Mouse (Mus musculus) forebrain, embryonic 12.5 days (tissue): ENCODE measurements around the gene Pold4. TPM values are rescaled to one million over a fixed set of nuclear protein-coding genes. Genes with fewer than 3 reads are reported as not detected.

Source experiments
- ATAC-seq: fragments of 200-750 bp; cut with Nextera tagmentation; 2 replicates; pipeline ENCODE4 v1.8.0; 2017; ENCODE audit warnings: moderate TSS enrichment; ENCODE audit not compliant: low FRiP score
- H3K27ac ChIP-seq: fragments of 300-500 bp; sonication (generic); 2 replicates; pipeline ENCODE4 v1.5.1; 2016; ENCODE audit warnings: mild to moderate bottlenecking
- H3K27me3 ChIP-seq: fragments of 300-500 bp; sonication (generic); 2 replicates; pipeline ENCODE4 v1.6.1; 2016; ENCODE audit warnings: mild to moderate bottlenecking
- H3K36me3 ChIP-seq: fragments of 300-500 bp; sonication (generic); replicated peaks from 2 replicates; pipeline ENCODE4 v1.6.1; 2016; ENCODE audit warnings: mild to moderate bottlenecking
- H3K4me1 ChIP-seq: fragments of 300-500 bp; sonication (generic); 2 replicates; pipeline ENCODE4 v1.6.1; 2016
- H3K4me2 ChIP-seq: fragments of 300-500 bp; sonication (generic); 2 replicates; pipeline ENCODE4 v1.6.1; 2016; ENCODE audit warnings: mild to moderate bottlenecking, moderate library complexity
- H3K4me3 ChIP-seq: fragments of 300-500 bp; sonication (generic); replicated peaks from 2 replicates; pipeline ENCODE4 v1.5.1; 2016; ENCODE audit warnings: mild to moderate bottlenecking
- H3K9ac ChIP-seq: fragments of 300-500 bp; sonication (generic); 2 replicates; pipeline ENCODE4 v1.6.1; 2016; ENCODE audit warnings: mild to moderate bottlenecking
- H3K9me3 ChIP-seq: fragments of 300-500 bp; sonication (generic); 2 replicates; pipeline ENCODE4 v1.6.1; 2016
- WGBS: fragments of 180-500 bp; shearing (Covaris S2); methylation state at CpG from one replicate; pipeline ENCODE4 v1.1.7; 2016; 5-methylcytosine and 5-hydroxymethylcytosine counted together
- microRNA-seq: library from miRNA; unstranded; fragments of <30 nt; microRNA quantifications from one replicate; pipeline ENCODE4, GENCODE M21; 2017
- polyA plus RNA-seq: library from polyadenylated mRNA; unstranded; fragments of >200 nt; fragmentation: Nextera tagmentation; extraction: Ambion mirVana; gene quantifications from 2 replicates; pipeline ENCODE4 v1.2.1, GENCODE M21; 2016

Pold4 gene
- polyA plus RNA-seq, 1 experiment from 2014 or later = 13.1 TPM

DNA sequence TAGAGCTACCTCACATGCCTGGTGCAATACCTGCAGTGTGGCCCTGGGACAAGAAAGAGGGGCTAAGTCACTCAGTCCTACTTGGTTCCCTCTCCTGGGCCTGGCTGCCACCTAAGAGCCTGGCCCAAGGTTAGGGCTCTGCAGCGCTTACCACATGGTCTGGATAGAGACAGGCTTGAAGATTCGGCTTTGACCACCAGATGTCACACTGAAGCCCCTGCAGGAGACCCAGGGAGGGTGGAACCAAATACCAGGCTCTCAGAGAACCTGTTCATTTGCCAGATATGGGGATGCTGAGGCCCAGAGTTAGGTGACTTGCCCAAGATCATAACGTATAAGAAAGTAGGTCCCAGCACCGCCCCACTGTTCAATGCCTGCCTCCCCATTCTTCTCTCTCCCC is 34.3 kb downstream of the Pold4 start:
- Histone ChIP-seq H3K27me3 (peaks cover 31% of the 10 kb centered on the region), H3K4me2 (no peak overlapping the region), H3K4me1 (peaks cover 7% of the 10 kb centered on the region), H3K4me3 (no peak overlapping the region), H3K9me3 (no peaks in the 10 kb centered on the region), H3K9ac (no peak overlapping the region), H3K27ac (no peak overlapping the region), H3K36me3 (no peaks in the 10 kb centered on the region)
- 64% methylated on average over 4 of the region's 4 CpGs for WGBS
- no peak for ATAC-seq

- no peak within 1 kb of the TSS for H3K27ac ChIP-seq
- H3K4me1 ChIP-seq = peaks cover 7% of the 10 kb centered on the region
- no peaks in the 10 kb centered on the region for H3K9me3 ChIP-seq
- no peaks in the 10 kb centered on the region for H3K36me3 ChIP-seq
- peak within 1 kb of the TSS; percentile 39 for H3K9ac ChIP-seq
- ATAC-seq = peak; percentile 63
- peaks cover 31% of the 10 kb centered on the region for H3K27me3 ChIP-seq
- H3K4me2 ChIP-seq = peak within 1 kb of the TSS; percentile 55
- H3K4me3 ChIP-seq = peak within 1 kb of the TSS; percentile 36
- 5% methylated on average over 46 of the region's 46 CpGs for WGBS
Observed at GRCm38 (mm10) chr19:4268566-4269361, 37.1 kb downstream of the Pold4 start, which contains the start of gene Ssh3. Gene Ssh3, minus strand, starts transcription at chr19:4269180.

- no peak for ATAC-seq
- no peak overlapping the region for H3K9ac ChIP-seq
- H3K4me3 ChIP-seq = no peak overlapping the region
- H3K4me1 ChIP-seq = peaks cover 7% of the 10 kb centered on the region
- H3K27ac ChIP-seq = no peak overlapping the region
- no peak overlapping the region for H3K4me2 ChIP-seq
- no peaks in the 10 kb centered on the region for H3K36me3 ChIP-seq
- no peaks in the 10 kb centered on the region for H3K9me3 ChIP-seq
- 80% methylated on average over 6 of the region's 6 CpGs for WGBS
- H3K27me3 ChIP-seq = peaks cover 31% of the 10 kb centered on the region
Observed at GRCm38 (mm10) chr19:4270187-4270586, 38.5 kb downstream of the Pold4 start.

DNA sequence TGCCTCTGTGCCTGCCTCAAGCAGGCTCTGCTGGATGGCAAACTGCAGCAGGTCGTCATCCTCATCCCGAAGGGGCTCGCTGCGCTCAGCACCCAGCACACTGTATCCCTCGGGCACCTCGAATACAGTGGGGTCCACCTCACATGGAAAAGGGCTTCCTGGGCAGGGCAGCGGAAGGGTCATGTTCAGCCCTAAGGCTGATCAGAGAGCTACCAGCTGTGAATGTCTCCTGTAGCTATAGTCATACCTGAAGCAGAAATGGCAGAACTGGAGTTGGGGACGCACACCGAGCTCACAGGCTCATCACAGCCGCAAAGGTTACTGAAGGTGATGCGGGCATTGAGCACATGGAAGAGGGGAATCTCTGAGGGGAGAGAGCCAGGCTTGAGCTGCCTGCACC is 39.3 kb downstream of the Pold4 start:
- Histone ChIP-seq H3K4me3 (no peak overlapping the region), H3K9ac (no peak overlapping the region), H3K27ac (no peak overlapping the region), H3K4me2 (no peak overlapping the region), H3K27me3 (peaks cover 31% of the 10 kb centered on the region), H3K4me1 (peaks cover 7% of the 10 kb centered on the region), H3K36me3 (no peaks in the 10 kb centered on the region), H3K9me3 (no peaks in the 10 kb centered on the region)
- WGBS = 95% methylated on average over 11 of the region's 11 CpGs
- ATAC-seq = no peak

- Histone ChIP-seq H3K9me3 (no peaks in the 10 kb centered on the region), H3K9ac (no peak overlapping the region), H3K27me3 (peaks cover 6% of the 10 kb centered on the region; the same call in 1 of the 2 replicates), H3K4me1 (peaks cover 20% of the 10 kb centered on the region), H3K4me3 (no peak overlapping the region), H3K4me2 (no peak overlapping the region), H3K36me3 (no peaks in the 10 kb centered on the region), H3K27ac (no peak overlapping the region)
- WGBS = 86% methylated on average over 1 of the region's 1 CpGs
- ATAC-seq = no peak
Observed at GRCm38 (mm10) chr19:4279487-4279886, 47.8 kb downstream of the Pold4 start.

DNA sequence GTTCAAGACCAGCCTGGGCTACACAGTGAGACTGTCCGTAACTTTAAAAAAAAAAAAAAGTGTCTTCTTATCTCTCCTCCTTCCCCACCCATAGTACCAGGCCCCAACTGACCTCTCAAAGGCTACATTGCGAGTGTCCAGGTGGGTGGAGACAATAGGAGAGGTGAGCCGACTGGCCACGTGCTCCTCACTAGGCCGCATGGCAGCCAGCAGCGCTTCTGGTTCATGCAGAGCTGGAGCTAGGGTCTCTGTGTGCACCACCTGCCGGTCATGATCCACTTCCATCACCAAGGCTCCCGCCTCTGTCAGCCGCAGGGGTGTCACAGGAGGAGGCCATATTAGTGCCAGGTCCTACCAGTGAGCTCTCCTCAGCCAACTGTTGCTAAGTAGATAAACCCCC is 48.7 kb downstream of the Pold4 start:
- no peak for ATAC-seq
- H3K9me3 ChIP-seq = no peaks in the 10 kb centered on the region
- peaks cover 20% of the 10 kb centered on the region for H3K4me1 ChIP-seq
- peaks cover 6% of the 10 kb centered on the region; the same call in 1 of the 2 replicates for H3K27me3 ChIP-seq
- H3K4me2 ChIP-seq = no peak overlapping the region
- no peak overlapping the region for H3K9ac ChIP-seq
- H3K4me3 ChIP-seq = no peak overlapping the region
- no peak overlapping the region for H3K27ac ChIP-seq
- peaks cover under 1% of the 10 kb centered on the region for H3K36me3 ChIP-seq
- WGBS = 97% methylated on average over 9 of the region's 9 CpGs

DNA sequence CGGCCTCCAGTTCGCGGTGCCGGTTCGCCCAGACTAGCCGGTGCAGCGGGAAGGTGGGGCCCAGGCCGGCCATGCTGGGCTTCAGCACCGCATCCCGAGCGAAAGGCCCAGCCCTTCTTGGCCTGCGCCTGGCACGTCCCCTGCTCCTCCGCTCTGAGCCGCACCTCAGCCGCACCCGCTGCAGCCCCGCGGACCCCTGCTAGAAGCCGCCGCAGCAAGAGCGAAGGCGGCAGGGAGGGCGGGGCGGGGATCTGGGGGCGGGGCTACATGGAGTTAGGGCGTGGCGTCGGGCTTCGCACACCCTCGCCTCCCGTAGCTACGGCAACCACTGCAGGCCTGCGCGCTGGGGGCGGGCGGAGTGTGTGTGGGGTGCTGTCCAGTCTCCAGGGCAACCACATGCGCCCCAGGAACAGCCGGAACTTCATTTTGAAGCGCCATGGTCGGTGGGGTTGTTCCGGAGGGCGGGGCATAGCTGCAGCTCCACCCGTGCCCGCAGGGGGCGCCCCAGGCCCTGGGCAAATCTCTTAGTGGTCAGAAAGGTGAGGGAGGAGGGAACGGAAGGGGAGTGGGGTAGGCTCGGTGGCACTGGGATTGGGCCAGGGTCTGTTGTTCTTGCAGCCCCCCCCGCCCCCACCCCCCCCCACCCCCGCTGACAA is 51.3 kb downstream of the Pold4 start, which contains the start of gene Ankrd13d:
TSS of gene Ankrd13d (minus strand) at position 240 of the 656 bp plus-strand sequence.
- peaks cover 20% of the 10 kb centered on the region for H3K4me1 ChIP-seq
- H3K9me3 ChIP-seq = no peaks in the 10 kb centered on the region
- H3K36me3 ChIP-seq = peaks cover 27% of the 10 kb centered on the region
- peak within 1 kb of the TSS; percentile 74 for H3K9ac ChIP-seq
- peak; percentile 96 for ATAC-seq
- WGBS = 1% methylated on average over 41 of the region's 50 CpGs
- H3K27ac ChIP-seq = 0 out of 2 replicates have a peak within 1 kb of the TSS, but pooled peaks have one; percentile 25
- H3K4me3 ChIP-seq = peak within 1 kb of the TSS; percentile 64
- peaks cover 6% of the 10 kb centered on the region; the same call in 1 of the 2 replicates for H3K27me3 ChIP-seq
- H3K4me2 ChIP-seq = peak within 1 kb of the TSS; percentile 65

Small RNA genes lying within 50 kb of the gene (microRNA-seq; reads per million reads assigned to microRNA genes)
- gene Gm26115 = not detected
- not detected for gene Mir6985

Other genes with a start within 250 kb of the Pold4 start
- 0.58 and 1.4 TPM in 2 replicates for gene Acy3, start 245.3 kb upstream of the Pold4 start, polyA plus RNA-seq
- gene Tbx10, start 239.1 kb upstream of the Pold4 start, polyA plus RNA-seq = not detected in 2 replicates
- 19.3 and 20.8 TPM in 2 replicates for gene Nudt8, start 231.3 kb upstream of the Pold4 start, polyA plus RNA-seq
- gene Gm49405, start 231.3 kb upstream of the Pold4 start, polyA plus RNA-seq = 4.1 and 4.3 TPM in 2 replicates
- 6.3 TPM in 2 replicates for gene Doc2g, start 228.6 kb upstream of the Pold4 start, polyA plus RNA-seq
- gene Ndufv1, start 219.1 kb upstream of the Pold4 start, polyA plus RNA-seq = 186 and 204 TPM in 2 replicates
- 321 and 346 TPM in 2 replicates for gene Gstp1, start 193.9 kb upstream of the Pold4 start, polyA plus RNA-seq
- gene Gstp2, start 185.9 kb upstream of the Pold4 start, polyA plus RNA-seq = 1.6 and 5.5 TPM in 2 replicates
- gene Gstp3, start 172.3 kb upstream of the Pold4 start, polyA plus RNA-seq = not detected in 2 replicates
- gene Cabp2, start 150.3 kb upstream of the Pold4 start, polyA plus RNA-seq = not detected in 2 replicates
- gene Cdk2ap2, start 134.7 kb upstream of the Pold4 start, polyA plus RNA-seq = 70.4 and 73.9 TPM in 2 replicates
- 21.5 and 22.9 TPM in 2 replicates for gene Pitpnm1, start 131.9 kb upstream of the Pold4 start, polyA plus RNA-seq
- gene Aip, start 106.0 kb upstream of the Pold4 start, polyA plus RNA-seq = 56.4 and 60.7 TPM in 2 replicates
- gene Gpr152, start 92.1 kb upstream of the Pold4 start, polyA plus RNA-seq = not detected in 2 replicates
- 0.09 TPM in 2 replicates for gene Cabp4, start 87.9 kb upstream of the Pold4 start, polyA plus RNA-seq
- 125 and 135 TPM in 2 replicates for gene Coro1b, start 83.3 kb upstream of the Pold4 start, polyA plus RNA-seq
- gene Ptprcap, start 78.3 kb upstream of the Pold4 start, polyA plus RNA-seq = 0.51 and 0.74 TPM in 2 replicates
- gene Rps6kb2, start 68.5 kb upstream of the Pold4 start, polyA plus RNA-seq = 59.5 and 62.5 TPM in 2 replicates
- 3.2 TPM in 2 replicates for gene Carns1, start 56.4 kb upstream of the Pold4 start, polyA plus RNA-seq
- gene Tbc1d10c, start 40.6 kb upstream of the Pold4 start, polyA plus RNA-seq = 0.31 and 0.86 TPM in 2 replicates
- gene Ppp1ca, start 39.8 kb upstream of the Pold4 start, polyA plus RNA-seq = 689 and 709 TPM in 2 replicates
- gene Rad9a, start 30.2 kb upstream of the Pold4 start, polyA plus RNA-seq = 38.8 and 42.2 TPM in 2 replicates
- gene Clcf1, start 17.7 kb upstream of the Pold4 start, polyA plus RNA-seq = 0.85 and 1.2 TPM in 2 replicates
- not detected in 2 replicates for gene AC109138.7, start 17.5 kb upstream of the Pold4 start, polyA plus RNA-seq
- gene Ssh3, start 37.3 kb downstream of the Pold4 start, polyA plus RNA-seq = 5.6 and 6.1 TPM in 2 replicates
- 12.6 and 14.2 TPM in 2 replicates for gene Ankrd13d, start 51.2 kb downstream of the Pold4 start, polyA plus RNA-seq
- 18.7 and 19.0 TPM in 2 replicates for gene Grk2, start 74.3 kb downstream of the Pold4 start, polyA plus RNA-seq
- gene Kdm2a, start 166.4 kb downstream of the Pold4 start, polyA plus RNA-seq = 57.2 and 61.0 TPM in 2 replicates
- gene Rhod, start 207.5 kb downstream of the Pold4 start, polyA plus RNA-seq = 8.6 and 14.9 TPM in 2 replicates
- gene Syt12, start 245.5 kb downstream of the Pold4 start, polyA plus RNA-seq = 1.3 and 2.7 TPM in 2 replicates